Mouse (Mus musculus) midbrain, postnatal 0 days (tissue): ENCODE data around the gene Ldah. TPM values are rescaled to one million over a fixed set of nuclear protein-coding genes. Genes with fewer than 3 reads are reported as not detected.
A peak's percentile ranks its signal among the peaks of the same experiment; 100 is the strongest.

Source experiments
- ATAC-seq: fragments of 200-750 bp; cut with Nextera tagmentation; 2 replicates; pipeline ENCODE4 v1.8.0; 2017; ENCODE audit warnings: moderate number of reproducible peaks, mild to moderate bottlenecking, moderate TSS enrichment, moderate library complexity; ENCODE audit not compliant: low FRiP score
- DNase-seq: peaks from one replicate; pipeline ENCODE4 v3.0.0-alpha.2; 2015; ENCODE audit warnings: low spot score
- H3K27ac ChIP-seq: fragments of 300-500 bp; sonication (generic); 2 replicates; pipeline ENCODE4 v1.5.1; 2014; ENCODE audit warnings: low read depth, mild to moderate bottlenecking, low read length, mixed read lengths
- H3K27me3 ChIP-seq: fragments of 300-500 bp; sonication (generic); 2 replicates; pipeline ENCODE4 v1.6.1; 2014; ENCODE audit warnings: low read length, control low read depth, mixed read lengths; ENCODE audit not compliant: insufficient read depth
- H3K36me3 ChIP-seq: fragments of 300-500 bp; sonication (generic); 2 replicates; pipeline ENCODE4 v1.6.1; 2014; ENCODE audit warnings: low read length, control low read depth, mixed read lengths; ENCODE audit not compliant: insufficient read depth
- H3K4me1 ChIP-seq: fragments of 300-500 bp; sonication (generic); 2 replicates; pipeline ENCODE4 v1.6.1; 2014; ENCODE audit warnings: mild to moderate bottlenecking, control low read depth, antibody characterized with exemption, low read length, mixed read lengths; ENCODE audit not compliant: insufficient read depth
- H3K4me2 ChIP-seq: fragments of 300-500 bp; sonication (generic); 2 replicates; pipeline ENCODE4 v1.6.1; 2014; ENCODE audit warnings: low read depth, mild to moderate bottlenecking, low read length, mixed read lengths; ENCODE audit not compliant: poor library complexity, severe bottlenecking
- H3K4me3 ChIP-seq: fragments of 300-500 bp; sonication (generic); 2 replicates; pipeline ENCODE4 v1.5.1; 2014; ENCODE audit warnings: low read depth, mild to moderate bottlenecking, low read length, moderate library complexity
- H3K9ac ChIP-seq: fragments of 300-500 bp; sonication (generic); replicated peaks from 2 replicates; pipeline ENCODE4 v1.6.1; 2014; ENCODE audit warnings: mild to moderate bottlenecking, low read length, moderate library complexity, mixed read lengths; ENCODE audit not compliant: poor library complexity, severe bottlenecking
- H3K9me3 ChIP-seq: fragments of 300-500 bp; sonication (generic); 2 replicates; pipeline ENCODE4 v1.6.1; 2016; ENCODE audit warnings: low read length, control low read depth
- CTCF ChIP-seq: IDR thresholded peaks from 2 replicates; pipeline ENCODE4 v1.5.1; 2016; ENCODE audit warnings: antibody characterized with exemption, mild to moderate bottlenecking
- WGBS: fragments of 180-500 bp; shearing (Covaris S2); extraction: QIAGEN DNeasy Blood & Tissue Kit; methylation state at CpG from one replicate; pipeline ENCODE4 v1.1.7; 2014; 5-methylcytosine and 5-hydroxymethylcytosine counted together
- polyA plus RNA-seq: library from polyadenylated mRNA; unstranded; fragments of >200 nt; fragmentation: Nextera tagmentation; extraction: Ambion mirVana; gene quantifications from 2 replicates; pipeline ENCODE4 v1.2.1, GENCODE M21; 2015
- total RNA-seq: library from RNA; depleted of rRNA; stranded (reverse); fragments of >200 nt; gene quantifications from 2 replicates; pipeline ENCODE4 v1.2.3, GENCODE M21; 2014

The Ldah gene
- total and polyA plus RNA-seq, 2 experiments from 2014 or later, result 52.4 to 58.7 TPM

GRCm38 (mm10) chr12:8298361-8299142 lies 90.6 kb downstream of the Ldah start:
- no peak for ATAC-seq
- Histone ChIP-seq H3K9ac (no peak overlapping the region), H3K4me1 (peaks cover 5% of the 10 kb centered on the region; the same call in 1 of the 2 replicates), H3K27me3 (peaks cover 79% of the 10 kb centered on the region), H3K4me2 (peak overlapping the region; percentile 51), H3K27ac (no peak overlapping the region), H3K4me3 (peak overlapping the region; percentile 33), H3K36me3 (no peaks in the 10 kb centered on the region), H3K9me3 (no peaks in the 10 kb centered on the region)
- 1% methylated on average over 65 of the region's 85 CpGs for WGBS
- no peak for TF ChIP-seq CTCF
- DNase-seq, result no peak

DNA sequence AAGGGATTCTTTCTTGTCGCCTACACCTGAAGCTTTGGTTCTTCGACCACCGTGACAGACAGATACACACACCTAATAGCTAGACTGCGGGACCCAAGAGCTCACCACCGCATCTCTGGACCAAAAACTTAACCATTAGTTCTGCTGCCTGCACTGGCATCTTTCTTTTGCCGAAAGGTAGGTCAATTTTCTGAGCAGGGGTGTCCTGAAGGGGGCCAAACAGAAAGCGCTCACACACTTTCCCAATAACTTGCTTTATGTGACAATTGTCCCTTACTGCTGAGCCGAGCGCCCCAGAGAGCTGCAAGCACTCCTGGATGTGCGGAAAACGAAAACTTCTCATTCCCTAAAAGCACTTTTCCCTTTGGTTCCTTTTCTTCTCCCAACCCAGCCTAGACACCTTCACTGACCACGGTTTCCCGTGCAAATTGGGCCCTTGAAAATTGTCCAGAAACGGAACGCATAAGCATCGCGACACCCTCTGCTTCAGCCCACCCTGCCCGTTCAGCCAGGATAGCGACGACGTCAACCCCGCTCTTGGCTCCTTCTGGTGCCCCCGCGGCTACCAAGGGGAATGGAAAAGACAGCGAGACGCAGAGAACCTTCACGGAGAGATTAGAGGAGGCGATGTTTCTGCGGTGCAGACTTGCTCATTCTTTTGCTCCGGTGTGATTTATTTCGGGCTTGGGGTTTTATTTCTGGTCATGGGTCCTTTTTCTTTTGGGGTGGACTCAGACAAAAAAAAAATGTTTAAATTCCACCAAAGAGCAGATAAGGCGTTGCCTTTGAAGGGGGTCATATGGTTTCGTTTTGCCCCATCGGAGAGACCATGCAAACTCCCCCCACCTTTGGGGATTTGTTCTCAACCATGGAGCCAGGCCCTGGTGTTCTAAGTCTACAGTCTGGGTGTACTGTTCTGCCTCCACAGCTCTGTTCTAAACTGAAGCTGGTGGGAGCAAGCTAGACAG lies 91.5 kb downstream of the Ldah start:
- peaks cover 5% of the 10 kb centered on the region; the same call in 1 of the 2 replicates for H3K4me1 ChIP-seq
- H3K9me3 ChIP-seq, result no peaks in the 10 kb centered on the region
- DNase-seq (no peak), ATAC-seq (no peak)
- H3K9ac ChIP-seq, result no peak overlapping the region
- no peaks in the 10 kb centered on the region for H3K36me3 ChIP-seq
- TF ChIP-seq CTCF, result no peak
- H3K4me2 ChIP-seq, result no peak overlapping the region
- H3K27ac ChIP-seq, result no peak overlapping the region
- 6% methylated on average over 34 of the region's 34 CpGs for WGBS
- no peak overlapping the region for H3K4me3 ChIP-seq
- peaks cover 86% of the 10 kb centered on the region for H3K27me3 ChIP-seq

- Histone ChIP-seq H3K36me3 (no peaks in the 10 kb centered on the region), H3K27me3 (peaks cover 86% of the 10 kb centered on the region), H3K4me2 (no peak overlapping the region), H3K4me3 (no peak overlapping the region), H3K9ac (no peak overlapping the region), H3K9me3 (no peaks in the 10 kb centered on the region), H3K27ac (no peak overlapping the region), H3K4me1 (peaks cover 5% of the 10 kb centered on the region; the same call in 1 of the 2 replicates)
- ATAC-seq (no peak), DNase-seq (no peak)
- no peak for TF ChIP-seq CTCF
- 16% methylated on average over 10 of the region's 10 CpGs for WGBS
Observed at GRCm38 (mm10) chr12:8300111-8300480, 92.2 kb downstream of the Ldah start.

DNA sequence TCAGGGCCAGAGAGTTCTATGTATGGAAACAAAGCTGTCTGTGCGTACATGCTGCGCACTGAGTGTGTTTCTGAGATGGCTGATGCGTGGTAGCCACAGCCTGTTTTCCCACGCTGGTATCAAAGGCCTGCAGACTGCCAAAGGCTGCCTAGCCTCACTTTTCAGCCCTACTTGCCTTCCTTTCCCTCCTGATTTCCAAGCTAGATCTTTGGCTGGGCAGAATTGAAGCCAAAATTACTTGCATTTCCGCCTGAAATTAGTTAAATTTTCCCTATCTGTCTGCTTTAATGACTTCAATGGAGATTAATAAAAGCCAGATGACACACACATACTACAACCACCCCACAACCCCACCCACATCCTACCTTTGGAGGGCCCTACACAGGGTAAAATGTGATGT lies 92.6 kb downstream of the Ldah start:
- Histone ChIP-seq H3K4me3 (no peak overlapping the region), H3K4me1 (peaks cover 5% of the 10 kb centered on the region; the same call in 1 of the 2 replicates), H3K4me2 (no peak overlapping the region), H3K27me3 (peaks cover 86% of the 10 kb centered on the region), H3K9ac (no peak overlapping the region), H3K27ac (no peak overlapping the region), H3K36me3 (no peaks in the 10 kb centered on the region), H3K9me3 (no peaks in the 10 kb centered on the region)
- no peak for DNase-seq
- 36% methylated on average over 5 of the region's 5 CpGs for WGBS
- no peak for ATAC-seq
- TF ChIP-seq CTCF, result no peak

- Histone ChIP-seq H3K4me2 (peak overlapping the region; percentile 74), H3K27ac (no peak overlapping the region), H3K9me3 (no peaks in the 10 kb centered on the region), H3K36me3 (no peaks in the 10 kb centered on the region), H3K4me3 (peak overlapping the region; percentile 41), H3K4me1 (peaks cover 5% of the 10 kb centered on the region; the same call in 1 of the 2 replicates), H3K27me3 (peaks cover 81% of the 10 kb centered on the region), H3K9ac (no peak overlapping the region; the same call in 1 of the 2 replicates)
- WGBS, result 3% methylated on average over 46 of the region's 46 CpGs
- DNase-seq, result no peak
- 0 out of 2 replicates have a peak, but pooled peaks have one; percentile 7 for ATAC-seq
- TF ChIP-seq CTCF, result no peak
Observed at GRCm38 (mm10) chr12:8301011-8301814, 93.3 kb downstream of the Ldah start.
